Mouse (Mus musculus) neural tube, embryonic 13.5 days (tissue): ENCODE measurements around the gene Gm17018. TPM values are rescaled to one million over a fixed set of nuclear protein-coding genes. Genes with fewer than 3 reads are reported as not detected.

Source experiments
- ATAC-seq: fragments of 200-750 bp; cut with Nextera tagmentation; 2 replicates; pipeline ENCODE4 v1.8.0; 2017; ENCODE audit warnings: low read depth, mild to moderate bottlenecking, moderate TSS enrichment, moderate library complexity
- H3K27ac ChIP-seq: fragments of 300-500 bp; sonication (generic); replicated peaks from 2 replicates; pipeline ENCODE4 v1.5.1; 2015; ENCODE audit warnings: moderate library complexity, mild to moderate bottlenecking, inconsistent platforms
- H3K27me3 ChIP-seq: fragments of 300-500 bp; sonication (generic); 2 replicates; pipeline ENCODE4 v1.6.1; 2015; ENCODE audit warnings: mild to moderate bottlenecking, inconsistent platforms
- H3K36me3 ChIP-seq: fragments of 300-500 bp; sonication (generic); 2 replicates; pipeline ENCODE4 v1.6.1; 2015; ENCODE audit warnings: mild to moderate bottlenecking, inconsistent platforms
- H3K4me1 ChIP-seq: fragments of 300-500 bp; sonication (generic); replicated peaks from 2 replicates; pipeline ENCODE4 v1.6.1; 2015; ENCODE audit warnings: inconsistent platforms
- H3K4me2 ChIP-seq: fragments of 300-500 bp; sonication (generic); 2 replicates; pipeline ENCODE4 v1.6.1; 2015; ENCODE audit warnings: inconsistent platforms, mild to moderate bottlenecking, moderate library complexity
- H3K4me3 ChIP-seq: fragments of 300-500 bp; sonication (generic); 2 replicates; pipeline ENCODE4 v1.5.1; 2015; ENCODE audit warnings: mild to moderate bottlenecking, inconsistent platforms
- H3K9ac ChIP-seq: fragments of 300-500 bp; sonication (generic); 2 replicates; pipeline ENCODE4 v1.6.1; 2015; ENCODE audit warnings: moderate library complexity, mild to moderate bottlenecking, inconsistent platforms
- H3K9me3 ChIP-seq: fragments of 300-500 bp; sonication (generic); 2 replicates; pipeline ENCODE4 v1.6.1; 2016; ENCODE audit warnings: inconsistent platforms
- WGBS: fragments of 180-500 bp; shearing (Covaris S2); methylation state at CpG from one replicate; pipeline ENCODE4 v1.1.7; 2015; 5-methylcytosine and 5-hydroxymethylcytosine counted together
- polyA plus RNA-seq: library from polyadenylated mRNA; unstranded; fragments of >200 nt; fragmentation: Nextera tagmentation; extraction: Ambion mirVana; gene quantifications from 2 replicates; pipeline ENCODE4 v1.2.1, GENCODE M21; 2015

Gm17018 gene
- polyA plus RNA-seq, 1 experiment from 2014 or later = 66.7 TPM

DNA sequence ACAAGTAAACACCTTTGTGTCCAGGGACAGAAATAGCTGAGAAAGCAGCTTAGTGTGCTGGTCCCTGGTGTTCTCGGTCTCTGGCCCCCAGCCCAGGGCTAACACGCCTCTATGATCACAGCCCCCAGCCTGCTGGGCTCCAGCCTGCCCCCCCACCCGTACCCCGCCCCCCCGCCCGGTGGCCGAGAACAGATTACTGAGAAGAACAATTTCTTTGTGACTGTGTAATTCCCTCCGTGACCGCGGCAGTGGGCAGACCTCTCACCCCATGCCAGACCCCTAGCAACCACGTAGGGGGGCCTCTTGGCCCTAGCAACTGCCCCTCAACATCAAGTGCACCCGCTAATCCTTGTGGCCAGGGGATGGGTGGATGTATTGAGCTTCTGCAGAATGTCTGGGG, 19.8 kb downstream of the Gm17018 start:
- peaks cover 7% of the 10 kb centered on the region for H3K27me3 ChIP-seq
- H3K4me3 ChIP-seq = no peak overlapping the region
- H3K36me3 ChIP-seq = peaks cover 36% of the 10 kb centered on the region
- no peak overlapping the region for H3K9ac ChIP-seq
- H3K27ac ChIP-seq = no peak overlapping the region
- whole genome bisulfite sequencing = 32% methylated on average over 12 of the region's 12 CpGs
- H3K9me3 ChIP-seq = no peaks in the 10 kb centered on the region
- H3K4me2 ChIP-seq = no peak overlapping the region
- H3K4me1 ChIP-seq = peaks cover 35% of the 10 kb centered on the region
- no peak for ATAC-seq

DNA sequence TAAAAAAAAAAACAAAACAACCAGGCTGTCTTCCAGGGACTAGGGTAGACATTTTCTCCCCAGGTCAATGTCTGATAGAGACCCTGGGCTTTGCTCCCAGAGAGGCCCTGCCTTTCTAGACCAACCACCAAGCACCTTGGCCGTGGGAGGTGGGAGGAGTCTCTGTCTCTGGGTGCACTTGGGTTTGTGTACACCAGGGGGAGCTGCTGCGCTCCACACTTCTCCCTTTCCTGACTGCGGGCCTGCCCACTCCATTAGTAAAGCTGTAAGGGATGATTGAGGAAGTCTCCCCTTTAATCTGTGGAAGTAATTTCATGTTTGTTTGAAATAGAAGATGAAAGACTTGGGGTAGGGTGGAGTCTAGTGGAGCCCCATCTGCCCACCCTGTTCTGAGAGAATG, 20.8 kb downstream of the Gm17018 start:
- H3K4me1 ChIP-seq = peaks cover 25% of the 10 kb centered on the region

GRCm38 (mm10) chr19:45582161-45582560, 21.7 kb downstream of the Gm17018 start:
- H3K9me3 ChIP-seq = no peaks in the 10 kb centered on the region
- peaks cover 23% of the 10 kb centered on the region for H3K4me1 ChIP-seq
- no peak overlapping the region for H3K4me3 ChIP-seq
- H3K27ac ChIP-seq = no peak overlapping the region
- H3K27me3 ChIP-seq = peaks cover 12% of the 10 kb centered on the region; the same call in 1 of the 2 replicates
- no peak overlapping the region for H3K4me2 ChIP-seq
- 8% methylated on average over 8 of the region's 8 CpGs for WGBS
- no peak for ATAC-seq
- no peak overlapping the region for H3K9ac ChIP-seq
- H3K36me3 ChIP-seq = peaks cover 25% of the 10 kb centered on the region

More for the DNA sequence above, 20.8 kb downstream of the Gm17018 start:
- no peak overlapping the region for H3K27ac ChIP-seq
- no peak overlapping the region for H3K4me3 ChIP-seq
- H3K9ac ChIP-seq = no peak overlapping the region
- H3K27me3 ChIP-seq = peaks cover 10% of the 10 kb centered on the region; the same call in 1 of the 2 replicates
- H3K36me3 ChIP-seq = peaks cover 33% of the 10 kb centered on the region
- no peak overlapping the region for H3K4me2 ChIP-seq
- 53% methylated on average over 3 of the region's 3 CpGs for WGBS
- H3K9me3 ChIP-seq = no peaks in the 10 kb centered on the region
- ATAC-seq = no peak

DNA sequence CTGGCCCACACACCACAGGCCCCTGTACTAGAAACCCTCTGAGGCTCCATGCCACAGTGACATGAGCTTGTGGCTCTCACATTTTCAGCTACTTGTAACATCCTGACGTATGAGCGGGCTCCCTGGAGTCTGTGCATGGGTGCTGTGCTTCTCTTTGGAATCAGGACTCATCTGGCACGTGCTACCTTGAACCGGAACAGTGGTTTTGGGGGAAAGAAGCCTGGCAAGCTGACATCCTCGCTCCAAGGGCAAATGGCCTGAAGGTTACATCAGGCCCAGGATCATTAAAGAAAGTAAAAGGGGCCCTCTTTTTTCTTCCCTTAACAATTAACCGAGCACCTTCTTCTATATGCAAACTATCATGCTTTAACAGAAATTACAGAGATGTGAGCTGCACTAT, 22.7 kb downstream of the Gm17018 start:
- no peak overlapping the region for H3K4me3 ChIP-seq
- ATAC-seq = no peak
- no peak overlapping the region for H3K27ac ChIP-seq
- H3K4me2 ChIP-seq = no peak overlapping the region
- H3K4me1 ChIP-seq = peaks cover 23% of the 10 kb centered on the region
- H3K9me3 ChIP-seq = no peaks in the 10 kb centered on the region
- peaks cover 15% of the 10 kb centered on the region for H3K36me3 ChIP-seq
- H3K27me3 ChIP-seq = peaks cover 18% of the 10 kb centered on the region; the same call in 1 of the 2 replicates
- peak overlapping the region; percentile 31; the same call in 1 of the 2 replicates for H3K9ac ChIP-seq
- WGBS = 89% methylated on average over 6 of the region's 6 CpGs

- Histone ChIP-seq H3K9me3 (no peaks in the 10 kb centered on the region), H3K9ac (no peak overlapping the region), H3K27ac (no peak overlapping the region), H3K4me2 (no peak overlapping the region), H3K4me3 (no peak overlapping the region), H3K36me3 (no peaks in the 10 kb centered on the region), H3K27me3 (peaks cover 22% of the 10 kb centered on the region), H3K4me1 (peaks cover 15% of the 10 kb centered on the region)
- no peak for ATAC-seq
- WGBS = 68% methylated on average over 9 of the region's 9 CpGs
These were observed 24.6 kb downstream of the Gm17018 start for GRCm38 (mm10) chr19:45584856-45585620.

DNA sequence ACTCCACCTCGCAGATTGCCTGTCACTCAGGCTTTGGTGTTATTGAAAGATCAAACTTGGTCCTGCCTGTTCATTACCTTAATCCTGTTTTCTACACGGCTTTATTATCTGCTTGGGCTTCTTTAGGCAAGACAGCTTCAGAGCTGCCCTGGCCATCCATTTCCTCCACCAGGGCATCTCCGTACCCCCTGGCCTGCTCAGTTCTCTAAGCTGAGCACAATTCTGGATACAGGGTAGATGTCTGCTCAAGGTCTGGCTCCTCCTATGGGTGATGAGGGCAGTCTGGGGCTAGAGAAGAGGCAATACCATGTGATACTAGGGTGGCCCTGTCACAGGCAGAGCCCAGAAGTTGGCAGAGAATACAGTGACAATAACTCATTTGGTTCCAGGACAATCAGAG, 26.4 kb downstream of the Gm17018 start:
- Histone ChIP-seq H3K27me3 (peaks cover 34% of the 10 kb centered on the region), H3K9ac (no peak overlapping the region), H3K4me2 (no peak overlapping the region), H3K9me3 (no peaks in the 10 kb centered on the region), H3K4me3 (no peak overlapping the region), H3K36me3 (peaks cover 5% of the 10 kb centered on the region; the same call in 1 of the 2 replicates), H3K4me1 (peaks cover 9% of the 10 kb centered on the region), H3K27ac (no peak overlapping the region)
- ATAC-seq = no peak
- WGBS = 75% methylated on average over 3 of the region's 3 CpGs

GRCm38 (mm10) chr19:45587509-45588292, 27.3 kb downstream of the Gm17018 start:
- Histone ChIP-seq H3K9ac (no peak overlapping the region), H3K36me3 (peaks cover 5% of the 10 kb centered on the region; the same call in 1 of the 2 replicates), H3K4me2 (no peak overlapping the region), H3K27me3 (peaks cover 42% of the 10 kb centered on the region), H3K27ac (no peak overlapping the region), H3K4me1 (peaks cover under 1% of the 10 kb centered on the region; the same call in 1 of the 2 replicates), H3K9me3 (no peaks in the 10 kb centered on the region), H3K4me3 (no peak overlapping the region)
- ATAC-seq = no peak
- WGBS = 88% methylated on average over 6 of the region's 6 CpGs

DNA sequence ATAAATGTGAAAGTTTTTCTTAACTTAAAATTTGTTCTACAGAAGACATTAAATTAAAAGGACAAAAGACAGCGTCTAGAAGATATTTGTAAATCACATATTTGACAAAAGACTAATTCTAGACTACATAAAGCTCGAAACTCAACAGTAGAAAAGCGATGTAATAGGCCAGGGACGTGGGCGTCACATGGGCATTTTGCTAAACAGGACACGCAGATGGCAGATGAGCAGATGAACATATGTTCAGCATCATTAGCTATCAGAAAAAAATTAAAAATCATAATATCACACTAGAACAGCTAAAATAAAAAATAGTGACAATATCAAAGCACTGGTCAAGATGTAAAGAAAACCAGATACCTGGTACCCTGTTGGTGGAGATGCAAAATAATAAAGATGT, 29.3 kb downstream of the Gm17018 start:
- Histone ChIP-seq H3K4me1 (no peaks in the 10 kb centered on the region), H3K27me3 (peaks cover 58% of the 10 kb centered on the region), H3K36me3 (peaks cover 5% of the 10 kb centered on the region; the same call in 1 of the 2 replicates), H3K4me2 (no peak overlapping the region), H3K9ac (no peak overlapping the region), H3K4me3 (no peak overlapping the region), H3K27ac (no peak overlapping the region), H3K9me3 (no peaks in the 10 kb centered on the region)
- ATAC-seq = no peak
- 82% methylated on average over 6 of the region's 6 CpGs for WGBS

DNA sequence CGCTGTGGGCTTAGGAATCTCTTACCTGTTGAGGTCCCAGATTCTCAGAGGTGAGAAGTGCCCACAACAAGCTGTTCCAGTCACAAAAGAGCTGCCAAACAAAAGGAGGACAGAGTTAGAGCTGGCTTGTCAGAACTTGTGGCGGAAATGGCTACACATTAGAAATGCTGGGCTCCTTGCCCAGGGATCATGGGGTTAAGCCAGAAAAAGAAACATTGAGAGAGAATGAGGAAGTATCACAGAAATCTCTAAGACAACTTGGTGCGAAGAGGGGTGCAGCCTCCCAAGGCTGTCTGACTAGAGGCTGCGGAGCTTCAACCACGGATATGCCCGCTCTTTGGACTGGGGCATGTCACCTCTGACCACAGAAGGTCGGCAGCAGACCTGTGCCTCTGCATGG, 31.3 kb downstream of the Gm17018 start:
- ATAC-seq = no peak
- WGBS = 88% methylated on average over 7 of the region's 7 CpGs
- H3K4me2 ChIP-seq = no peak overlapping the region
- H3K27ac ChIP-seq = no peak overlapping the region
- H3K4me3 ChIP-seq = no peak overlapping the region
- H3K4me1 ChIP-seq = peaks cover 12% of the 10 kb centered on the region
- H3K27me3 ChIP-seq = peaks cover 64% of the 10 kb centered on the region
- H3K9ac ChIP-seq = no peak overlapping the region
- peaks cover 5% of the 10 kb centered on the region; the same call in 1 of the 2 replicates for H3K36me3 ChIP-seq
- H3K9me3 ChIP-seq = no peaks in the 10 kb centered on the region

DNA sequence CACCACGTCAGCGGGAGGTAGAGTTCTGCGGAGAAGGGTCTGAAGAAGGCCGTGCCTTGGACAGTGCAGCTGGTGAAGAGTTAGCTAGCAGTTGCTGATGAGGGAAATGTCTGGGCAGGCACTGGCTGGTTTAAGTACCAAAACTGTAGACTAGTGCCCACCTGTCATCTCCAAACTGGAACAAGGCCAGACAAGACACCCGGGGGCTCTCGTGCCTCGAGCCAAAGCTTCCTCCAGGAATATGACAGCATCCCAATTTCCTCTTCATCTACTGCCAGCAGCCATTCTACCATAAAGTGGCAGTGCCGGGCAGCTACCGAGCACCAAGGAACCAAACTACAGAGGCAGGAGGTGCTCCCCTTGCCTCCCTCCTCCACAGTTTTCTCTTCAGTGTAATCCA, 32.5 kb downstream of the Gm17018 start:
- H3K4me1 ChIP-seq = peaks cover 14% of the 10 kb centered on the region
- ATAC-seq = no peak
- no peaks in the 10 kb centered on the region for H3K9me3 ChIP-seq
- H3K4me3 ChIP-seq = no peak overlapping the region
- 89% methylated on average over 9 of the region's 9 CpGs for WGBS
- no peak overlapping the region for H3K9ac ChIP-seq
- H3K36me3 ChIP-seq = peaks cover 5% of the 10 kb centered on the region; the same call in 1 of the 2 replicates
- H3K27ac ChIP-seq = no peak overlapping the region
- peaks cover 70% of the 10 kb centered on the region for H3K27me3 ChIP-seq
- H3K4me2 ChIP-seq = no peak overlapping the region

DNA sequence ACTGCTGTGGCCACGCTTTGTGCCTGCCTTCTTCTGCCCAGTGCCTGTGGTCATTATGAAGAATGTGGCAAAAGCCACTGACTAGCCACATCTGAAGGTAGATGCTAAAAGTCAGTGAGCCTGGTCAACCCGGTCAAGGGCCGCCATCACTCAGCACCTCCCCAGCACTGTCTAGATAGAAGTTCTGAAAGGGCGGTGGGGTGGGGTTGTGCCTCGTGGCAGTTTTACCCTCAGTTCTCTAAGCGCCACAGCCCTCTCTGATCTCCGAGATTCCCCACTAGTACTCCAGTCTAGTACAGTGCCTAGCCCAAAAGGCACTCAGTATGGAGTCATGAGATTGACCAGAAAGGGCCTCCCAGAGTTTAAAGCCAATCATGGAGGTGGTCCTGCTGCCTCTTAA, 33.7 kb downstream of the Gm17018 start:
- Histone ChIP-seq H3K36me3 (peaks cover 5% of the 10 kb centered on the region; the same call in 1 of the 2 replicates), H3K9ac (no peak overlapping the region), H3K9me3 (no peaks in the 10 kb centered on the region), H3K27ac (no peak overlapping the region), H3K4me2 (no peak overlapping the region), H3K4me3 (no peak overlapping the region), H3K27me3 (peaks cover 76% of the 10 kb centered on the region), H3K4me1 (peaks cover 14% of the 10 kb centered on the region)
- 92% methylated on average over 7 of the region's 7 CpGs for WGBS
- ATAC-seq = no peak

- no peak for ATAC-seq
- Histone ChIP-seq H3K9me3 (no peaks in the 10 kb centered on the region), H3K36me3 (peaks cover 5% of the 10 kb centered on the region; the same call in 1 of the 2 replicates), H3K27ac (no peak overlapping the region), H3K9ac (no peak overlapping the region), H3K4me1 (peaks cover 14% of the 10 kb centered on the region), H3K4me2 (no peak overlapping the region), H3K4me3 (no peak overlapping the region), H3K27me3 (peaks cover 89% of the 10 kb centered on the region)
- WGBS = 81% methylated on average over 6 of the region's 6 CpGs
These were observed 35.1 kb downstream of the Gm17018 start for GRCm38 (mm10) chr19:45595481-45595880.
